Mouse (Mus musculus) forebrain, embryonic 15.5 days (tissue): Measurements from ENCODE around the gene 4931406P16Rik. TPM values are rescaled to one million over a fixed set of nuclear protein-coding genes. Genes with fewer than 3 reads are reported as not detected.

Experiments
- ATAC-seq: fragments of 200-750 bp; cut with Nextera tagmentation; replicated peaks from 2 replicates; pipeline ENCODE4 v1.8.0; 2017; ENCODE audit warnings: mild to moderate bottlenecking, moderate TSS enrichment, moderate library complexity
- H3K27ac ChIP-seq: fragments of 300-500 bp; sonication (generic); replicated peaks from 2 replicates; pipeline ENCODE4 v1.5.1; 2015; ENCODE audit warnings: mild to moderate bottlenecking, inconsistent platforms
- H3K27me3 ChIP-seq: fragments of 300-500 bp; sonication (generic); 2 replicates; pipeline ENCODE4 v1.6.1; 2015; ENCODE audit warnings: inconsistent platforms
- H3K36me3 ChIP-seq: fragments of 300-500 bp; sonication (generic); 2 replicates; pipeline ENCODE4 v1.6.1; 2015; ENCODE audit warnings: mild to moderate bottlenecking, inconsistent platforms
- H3K4me1 ChIP-seq: fragments of 300-500 bp; sonication (generic); 2 replicates; pipeline ENCODE4 v1.6.1; 2015; ENCODE audit warnings: inconsistent platforms
- H3K4me2 ChIP-seq: fragments of 300-500 bp; sonication (generic); replicated peaks from 2 replicates; pipeline ENCODE4 v1.6.1; 2015; ENCODE audit warnings: mild to moderate bottlenecking, inconsistent platforms
- H3K4me3 ChIP-seq: fragments of 300-500 bp; sonication (generic); 2 replicates; pipeline ENCODE4 v1.5.1; 2015; ENCODE audit warnings: mild to moderate bottlenecking, inconsistent platforms
- H3K9ac ChIP-seq: fragments of 300-500 bp; sonication (generic); replicated peaks from 2 replicates; pipeline ENCODE4 v1.6.1; 2015; ENCODE audit warnings: mild to moderate bottlenecking, inconsistent platforms
- H3K9me3 ChIP-seq: fragments of 300-500 bp; sonication (generic); 2 replicates; pipeline ENCODE4 v1.6.1; 2016; ENCODE audit warnings: inconsistent platforms
- WGBS: fragments of 180-500 bp; shearing (Covaris S2); methylation state at CpG from one replicate; pipeline ENCODE4 v1.1.7; 2015; ENCODE audit warnings: mixed read lengths; 5-methylcytosine and 5-hydroxymethylcytosine counted together
- polyA plus RNA-seq: library from polyadenylated mRNA; unstranded; fragments of >200 nt; fragmentation: Nextera tagmentation; extraction: Ambion mirVana; gene quantifications from 2 replicates; pipeline ENCODE4 v1.2.1, GENCODE M21; 2015

Gene 4931406P16Rik
- polyA plus RNA-seq, 1 experiment from 2014 or later = 25.4 TPM

GRCm38 (mm10) chr7:34234610-34235561, 78.5 kb downstream of the 4931406P16Rik start:
- H3K9me3 ChIP-seq = no peaks in the 10 kb centered on the region
- WGBS = 3% methylated on average over 17 of the region's 17 CpGs
- peak; percentile 4 for ATAC-seq

GRCm38 (mm10) chr7:34233909-34234609, 79.3 kb downstream of the 4931406P16Rik start:
- Histone ChIP-seq H3K27ac (peak overlapping the region; percentile 92), H3K36me3 (peaks cover 25% of the 10 kb centered on the region), H3K4me2 (peak overlapping the region; percentile 67), H3K9me3 (no peaks in the 10 kb centered on the region), H3K4me1 (peaks cover 23% of the 10 kb centered on the region), H3K9ac (peak overlapping the region; percentile 59), H3K4me3 (peak overlapping the region; percentile 54), H3K27me3 (no peaks in the 10 kb centered on the region)
- under 1% methylated on average over 46 of the region's 46 CpGs for WGBS
- peak; percentile 97 for ATAC-seq

More at GRCm38 (mm10) chr7:34234610-34235561, 78.5 kb downstream of the 4931406P16Rik start:
- peak overlapping the region; percentile 67 for H3K4me2 ChIP-seq
- H3K27ac ChIP-seq = peak overlapping the region; percentile 92
- H3K9ac ChIP-seq = peak overlapping the region; percentile 59
- peaks cover 18% of the 10 kb centered on the region for H3K4me1 ChIP-seq
- H3K36me3 ChIP-seq = peaks cover 33% of the 10 kb centered on the region
- H3K4me3 ChIP-seq = peak overlapping the region; percentile 54
- no peaks in the 10 kb centered on the region for H3K27me3 ChIP-seq

GRCm38 (mm10) chr7:34232785-34233725, 80.3 kb downstream of the 4931406P16Rik start:
- H3K36me3 ChIP-seq = peaks cover 17% of the 10 kb centered on the region
- H3K27me3 ChIP-seq = no peaks in the 10 kb centered on the region
- WGBS = 39% methylated on average over 7 of the region's 7 CpGs
- no peaks in the 10 kb centered on the region for H3K9me3 ChIP-seq
- peak overlapping the region; percentile 92 for H3K27ac ChIP-seq
- peak overlapping the region; percentile 59 for H3K9ac ChIP-seq
- no peak for ATAC-seq
- peak overlapping the region; percentile 54 for H3K4me3 ChIP-seq
- peaks cover 31% of the 10 kb centered on the region for H3K4me1 ChIP-seq
- H3K4me2 ChIP-seq = peak overlapping the region; percentile 67

- Histone ChIP-seq H3K4me1 (peaks cover 29% of the 10 kb centered on the region), H3K9me3 (no peaks in the 10 kb centered on the region), H3K27ac (peak within 1 kb of the TSS; percentile 67), H3K36me3 (peaks cover 10% of the 10 kb centered on the region), H3K9ac (peak within 1 kb of the TSS; percentile 65), H3K4me2 (peak within 1 kb of the TSS; percentile 76), H3K27me3 (no peaks in the 10 kb centered on the region), H3K4me3 (peak within 1 kb of the TSS; percentile 66)
- under 1% methylated on average over 39 of the region's 39 CpGs for WGBS
- peak; percentile 50 for ATAC-seq
Measured at GRCm38 (mm10) chr7:34230116-34230515, 83.2 kb downstream of the 4931406P16Rik start, which contains the start of gene Gpi1. Gene Gpi1, minus strand, starts transcription at chr7:34230336.

- Histone ChIP-seq H3K27ac (peak overlapping the region; percentile 67), H3K36me3 (peaks cover 10% of the 10 kb centered on the region), H3K9me3 (no peaks in the 10 kb centered on the region), H3K9ac (peak overlapping the region; percentile 65), H3K4me3 (peak overlapping the region; percentile 66), H3K4me1 (peaks cover 25% of the 10 kb centered on the region), H3K4me2 (peak overlapping the region; percentile 76), H3K27me3 (no peaks in the 10 kb centered on the region)
- ATAC-seq = peak; percentile 5
- under 1% methylated on average over 18 of the region's 19 CpGs for WGBS
Measured at GRCm38 (mm10) chr7:34229691-34230111, 83.7 kb downstream of the 4931406P16Rik start.

- peak overlapping the region; percentile 67; the same call in 1 of the 2 replicates for H3K27ac ChIP-seq
- no peaks in the 10 kb centered on the region for H3K27me3 ChIP-seq
- peaks cover 10% of the 10 kb centered on the region for H3K36me3 ChIP-seq
- H3K4me1 ChIP-seq = peaks cover 22% of the 10 kb centered on the region
- peak overlapping the region; percentile 65 for H3K9ac ChIP-seq
- H3K9me3 ChIP-seq = no peaks in the 10 kb centered on the region
- 21% methylated on average over 5 of the region's 5 CpGs for WGBS
- peak overlapping the region; percentile 66 for H3K4me3 ChIP-seq
- no peak for ATAC-seq
- peak overlapping the region; percentile 76 for H3K4me2 ChIP-seq
Measured at GRCm38 (mm10) chr7:34229153-34229552, 84.2 kb downstream of the 4931406P16Rik start.

GRCm38 (mm10) chr7:34228641-34229040, 84.7 kb downstream of the 4931406P16Rik start:
- ATAC-seq = no peak
- Histone ChIP-seq H3K4me2 (peak overlapping the region; percentile 76), H3K9me3 (no peaks in the 10 kb centered on the region), H3K27ac (no peak overlapping the region), H3K36me3 (peaks cover 10% of the 10 kb centered on the region), H3K9ac (0 out of 2 replicates have a peak overlapping the region, but pooled peaks have one; percentile 2), H3K27me3 (no peaks in the 10 kb centered on the region), H3K4me3 (no peak overlapping the region), H3K4me1 (peaks cover 21% of the 10 kb centered on the region)
- 58% methylated on average over 9 of the region's 9 CpGs for WGBS

- peaks cover 20% of the 10 kb centered on the region for H3K36me3 ChIP-seq
- no peaks in the 10 kb centered on the region for H3K9me3 ChIP-seq
- H3K4me3 ChIP-seq = no peak overlapping the region
- no peak for ATAC-seq
- no peak overlapping the region for H3K4me2 ChIP-seq
- H3K27me3 ChIP-seq = no peaks in the 10 kb centered on the region
- no peak overlapping the region for H3K9ac ChIP-seq
- WGBS = 89% methylated on average over 12 of the region's 12 CpGs
- no peak overlapping the region for H3K27ac ChIP-seq
- H3K4me1 ChIP-seq = peaks cover 16% of the 10 kb centered on the region
Measured at GRCm38 (mm10) chr7:34226846-34227245, 86.5 kb downstream of the 4931406P16Rik start.

- Histone ChIP-seq H3K4me1 (peaks cover 16% of the 10 kb centered on the region), H3K36me3 (peaks cover 20% of the 10 kb centered on the region), H3K27ac (no peak overlapping the region), H3K27me3 (no peaks in the 10 kb centered on the region), H3K4me3 (no peak overlapping the region), H3K9me3 (no peaks in the 10 kb centered on the region), H3K9ac (no peak overlapping the region), H3K4me2 (no peak overlapping the region)
- 89% methylated on average over 8 of the region's 8 CpGs for WGBS
- ATAC-seq = no peak
Measured at GRCm38 (mm10) chr7:34226086-34226485, 87.3 kb downstream of the 4931406P16Rik start.

GRCm38 (mm10) chr7:34224308-34224707, 89.0 kb downstream of the 4931406P16Rik start:
- Histone ChIP-seq H3K9ac (no peak overlapping the region), H3K36me3 (peaks cover 27% of the 10 kb centered on the region), H3K4me3 (no peak overlapping the region), H3K27ac (no peak overlapping the region), H3K27me3 (no peaks in the 10 kb centered on the region), H3K4me1 (peaks cover 11% of the 10 kb centered on the region), H3K4me2 (no peak overlapping the region), H3K9me3 (no peaks in the 10 kb centered on the region)
- no peak for ATAC-seq
- WGBS = 93% methylated on average over 6 of the region's 6 CpGs

- peaks cover 43% of the 10 kb centered on the region for H3K36me3 ChIP-seq
- WGBS = 94% methylated on average over 10 of the region's 10 CpGs
Measured at GRCm38 (mm10) chr7:34222340-34222739, 91.0 kb downstream of the 4931406P16Rik start.

More at GRCm38 (mm10) chr7:34222340-34222739, 91.0 kb downstream of the 4931406P16Rik start:
- Histone ChIP-seq H3K27ac (no peak overlapping the region), H3K4me2 (no peak overlapping the region), H3K27me3 (no peaks in the 10 kb centered on the region), H3K9me3 (no peaks in the 10 kb centered on the region), H3K9ac (no peak overlapping the region), H3K4me3 (no peak overlapping the region), H3K4me1 (no peaks in the 10 kb centered on the region)
- no peak for ATAC-seq
